Mouse (Mus musculus) left cerebral cortex, adult 2 months (tissue): ENCODE data around the gene Prn. TPM values are rescaled to one million over a fixed set of nuclear protein-coding genes. Genes with fewer than 3 reads are reported as not detected.

Source experiments
- DNase-seq, 2 experiments: peaks; one replicate each; pipeline ENCODE4 v3.0.0; 2021 to 2022; ENCODE audit warnings: low spot score in 2 of 2, mixed read lengths in 1 of 2; ENCODE audit errors: extremely low spot score in 1 of 2
- H3K27ac ChIP-seq: fragments of 200-600 bp; 2 replicates; pipeline ENCODE4 v1.8.1; 2022
- H3K4me3 ChIP-seq: fragments of 200-600 bp; 2 replicates; pipeline ENCODE4 v1.8.1; 2022
- CTCF ChIP-seq: fragments of 200-600 bp; IDR thresholded peaks from 2 replicates; pipeline ENCODE4 v1.8.1; 2022; ENCODE audit warnings: antibody characterized with exemption, mild to moderate bottlenecking, moderate library complexity
- intact Hi-C: fragments of 180-260 bp; cut with DNase I; formaldehyde crosslinking; loops from one replicate; pipeline ENCODE4 v1.15.1; 2025
- total RNA-seq, 2 experiments: library from RNA; stranded (reverse); gene quantifications; 2 replicates each; pipeline ENCODE4 v1.2.3; 2021

Prn gene
- total RNA-seq, 2 experiments from 2014 or later = 0.20 TPM; not detected in 1

DNA sequence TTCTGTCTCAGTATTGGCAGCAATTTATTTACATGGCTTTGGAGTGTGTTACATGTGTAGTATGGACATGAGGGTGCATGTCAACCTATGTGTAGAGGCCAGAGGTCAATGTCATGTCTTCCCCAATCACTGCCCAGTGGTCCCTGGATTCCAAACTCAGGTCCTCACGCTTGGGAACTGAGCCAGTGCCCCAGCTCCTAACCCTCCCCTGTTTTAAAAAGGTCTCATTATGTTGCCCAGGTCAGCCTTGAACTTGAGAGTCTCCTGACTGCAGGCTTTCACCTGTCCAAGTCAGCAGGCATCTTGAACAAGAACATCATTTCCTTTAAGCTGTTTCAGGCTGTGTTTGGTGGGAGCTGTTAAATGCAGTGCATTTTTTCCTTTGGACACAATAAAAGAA lies 851 bp upstream of the Prn start:
- DNase-seq = no peak
- intact Hi-C loops = no loop called here
- Histone ChIP-seq H3K27ac (peak overlapping the region; percentile 74), H3K4me3 (no peak overlapping the region)
- TF ChIP-seq CTCF = no peak

DNA sequence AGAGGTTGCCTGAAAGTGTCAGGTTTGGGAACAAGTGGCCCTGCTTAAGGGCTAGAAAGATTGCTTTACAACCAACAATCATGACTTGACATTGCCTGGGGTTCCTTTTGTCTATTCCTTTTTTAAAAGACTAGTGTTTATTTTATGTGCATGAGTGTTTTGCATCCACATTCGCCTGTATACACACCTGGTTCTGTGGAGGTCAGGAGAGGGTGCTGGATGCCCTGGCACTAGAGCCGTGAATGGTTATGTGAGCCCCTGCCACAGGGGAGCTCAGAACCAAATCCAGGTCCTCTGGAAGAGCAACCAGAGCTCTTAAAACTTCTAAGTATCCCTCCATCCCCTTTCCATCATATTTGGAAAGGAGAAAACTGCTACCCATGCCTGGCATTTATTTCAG lies 1.1 kb downstream of the Prn start:
- no peak for DNase-seq
- no peak for TF ChIP-seq CTCF
- Histone ChIP-seq H3K4me3 (peak overlapping the region; percentile 68), H3K27ac (peak overlapping the region; percentile 94)
- intact Hi-C loops = loop anchor here (1.0 to 2.0 kb wide), 2 partner anchors 64 to 83 kb away; no protein-coding TSS in a partner anchor

DNA sequence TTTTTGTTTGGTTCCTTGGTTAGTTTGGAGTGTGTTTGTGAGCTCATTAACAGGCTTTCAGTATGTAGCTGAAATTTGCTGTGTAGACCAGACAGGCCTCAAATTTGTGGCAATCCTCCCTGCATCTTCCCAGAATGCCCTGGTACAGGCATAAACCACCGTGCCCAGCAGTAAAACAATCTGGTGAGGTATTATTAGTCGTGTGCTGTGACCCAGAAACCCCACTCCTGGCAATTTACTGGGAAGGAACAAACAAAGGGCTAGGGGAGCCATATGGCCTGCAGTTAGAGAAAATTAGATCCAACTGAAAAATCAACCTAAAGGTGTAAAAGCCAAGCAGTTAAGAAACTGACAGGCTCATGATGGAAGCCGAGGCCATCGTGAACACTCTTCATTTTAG lies 1.6 kb downstream of the Prn start:
- Histone ChIP-seq H3K27ac (peak overlapping the region; percentile 94), H3K4me3 (peak overlapping the region; percentile 68)
- no peak for TF ChIP-seq CTCF
- DNase-seq = no peak
- intact Hi-C loops = loop anchor here (2.0 kb wide), 1 partner anchor 65 kb away; no protein-coding TSS in a partner anchor

DNA sequence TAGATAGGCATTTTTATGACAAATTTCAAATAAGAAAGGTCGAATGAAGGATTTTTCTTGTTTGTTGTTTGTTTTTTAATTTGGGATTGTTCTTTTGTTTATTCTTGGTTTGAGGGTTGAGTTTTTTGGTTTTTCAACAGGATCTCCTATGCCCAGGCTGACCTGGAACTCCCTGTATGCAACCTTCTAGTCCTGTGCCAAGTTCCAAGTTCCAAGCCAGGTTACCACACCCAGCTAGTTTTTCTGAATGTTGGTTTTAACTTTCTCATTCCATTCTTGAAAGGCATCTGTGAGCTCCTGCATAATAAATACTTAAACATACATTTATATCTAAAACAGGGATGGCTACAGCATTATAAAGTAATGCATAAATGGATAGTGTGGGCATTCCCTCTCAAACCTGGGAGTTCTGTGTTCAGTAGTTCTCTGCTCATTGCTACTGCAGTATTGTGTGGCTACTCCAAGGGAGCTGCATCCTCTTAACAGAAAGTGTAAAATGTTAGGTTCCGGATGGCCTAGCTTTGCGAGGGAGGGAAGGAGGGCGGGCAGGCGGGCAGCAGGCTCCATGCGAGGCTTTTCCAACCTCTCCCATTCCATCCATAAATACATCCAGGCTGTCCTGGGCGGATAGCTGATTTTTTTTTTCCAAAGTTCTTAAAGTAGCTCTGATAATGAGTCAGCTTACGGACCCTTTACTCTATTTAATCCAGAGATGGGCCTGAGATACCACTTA lies 2.9 kb downstream of the Prn start:
- Histone ChIP-seq H3K4me3 (peak overlapping the region; percentile 68), H3K27ac (peak overlapping the region; percentile 16; the same call in 1 of the 2 replicates)
- TF ChIP-seq CTCF = no peak
- intact Hi-C loops = loop anchor here (1.0 kb wide), 1 partner anchor 24 kb away; no protein-coding TSS in a partner anchor
- no peak for DNase-seq

DNA sequence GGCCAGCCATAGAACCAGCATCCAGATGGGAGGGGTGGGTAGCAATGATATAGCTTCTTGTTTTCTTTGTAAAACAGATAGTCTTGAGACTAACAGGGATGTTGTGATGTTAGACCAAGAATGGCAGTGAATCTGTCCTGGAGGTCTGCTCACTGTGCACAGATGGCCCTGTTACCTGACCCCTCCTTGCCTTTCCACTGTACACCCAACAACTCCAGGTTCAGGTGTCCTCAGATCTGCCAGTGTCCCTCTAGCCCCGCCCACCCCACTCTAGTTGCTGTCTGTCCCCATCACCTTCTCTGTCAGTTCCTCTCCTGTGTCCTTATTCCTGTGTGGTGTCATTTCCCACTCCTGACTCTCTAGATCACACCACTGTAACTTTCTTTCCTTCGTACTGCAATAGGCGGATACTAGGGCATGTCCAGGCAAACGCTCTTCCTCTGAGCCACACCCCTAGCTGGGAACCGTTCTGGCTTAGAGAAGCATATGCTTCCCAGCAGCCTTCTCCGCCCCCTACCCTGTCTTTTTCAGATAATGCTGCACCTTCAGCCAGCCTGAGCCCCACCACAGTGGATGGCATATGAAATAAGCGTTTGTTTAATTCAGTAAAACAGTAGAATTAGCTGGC lies 22.6 kb downstream of the Prn start:
- H3K27ac ChIP-seq = peak overlapping the region; percentile 68
- intact Hi-C loops = no loop called here
- DNase-seq = no peak
- H3K4me3 ChIP-seq = no peak overlapping the region
- TF ChIP-seq CTCF = no peak

DNA sequence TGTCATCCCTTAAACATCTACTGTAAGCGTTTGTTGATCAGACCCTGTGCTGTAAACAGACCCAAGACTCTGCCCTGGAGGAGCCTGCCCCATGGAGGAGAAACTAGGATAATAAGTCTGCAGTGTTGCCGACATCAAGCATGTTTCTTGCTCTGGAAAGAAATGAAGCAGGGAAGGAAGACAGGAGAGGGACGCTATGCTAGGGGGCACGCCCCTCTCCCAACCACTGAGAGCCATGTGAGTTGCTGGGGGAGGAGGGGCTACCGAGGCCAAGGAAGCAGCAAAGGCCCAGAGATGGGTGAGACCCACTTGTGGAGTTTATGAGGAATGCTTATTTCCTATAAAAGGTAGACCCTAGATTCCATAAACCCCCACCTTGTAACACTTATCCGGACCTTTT lies 23.3 kb downstream of the Prn start:
- no peak overlapping the region for H3K4me3 ChIP-seq
- TF ChIP-seq CTCF = no peak
- intact Hi-C loops = no loop called here
- H3K27ac ChIP-seq = peak overlapping the region; percentile 68
- DNase-seq = no peak

DNA sequence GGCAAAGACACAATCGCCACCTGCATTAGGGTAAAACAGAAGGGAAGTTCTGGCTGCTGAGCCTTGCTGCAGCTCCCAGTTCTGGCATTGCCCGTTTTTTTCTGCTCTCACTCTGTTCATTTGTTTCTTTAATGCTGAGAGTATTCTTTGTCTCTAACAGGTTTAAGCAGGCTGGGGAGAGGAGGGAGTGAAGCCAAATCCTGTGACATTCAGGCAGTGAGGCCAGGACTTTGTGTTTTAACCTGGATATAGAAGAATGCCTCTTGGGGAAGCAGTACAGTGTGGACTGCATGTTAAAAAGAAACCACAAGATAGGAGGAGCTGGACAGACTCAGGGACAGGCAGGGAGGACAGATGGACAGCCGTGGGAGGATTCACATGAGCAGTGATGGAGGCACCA lies 23.8 kb downstream of the Prn start:
- no peak overlapping the region for H3K4me3 ChIP-seq
- DNase-seq = no peak
- intact Hi-C loops = no loop called here
- no peak for TF ChIP-seq CTCF
- H3K27ac ChIP-seq = peak overlapping the region; percentile 68

DNA sequence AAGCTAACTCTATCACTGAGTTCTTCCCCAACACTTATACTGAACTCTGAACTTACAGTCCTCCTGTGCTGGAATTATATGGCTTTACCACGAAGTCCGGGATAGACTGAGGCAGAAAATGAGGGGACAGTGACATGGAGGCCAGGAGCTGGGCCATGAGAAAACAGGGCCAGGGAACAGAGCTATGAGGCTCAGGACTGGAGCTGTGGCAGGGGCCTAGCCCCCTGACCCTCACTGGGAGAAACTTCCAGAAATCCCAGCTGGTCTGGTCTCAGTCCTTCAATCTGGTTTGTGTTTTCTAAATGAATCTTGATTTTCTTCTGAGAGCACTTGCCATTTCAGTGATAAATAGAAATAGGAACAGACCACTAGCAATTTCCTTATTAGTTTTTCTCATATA lies 24.5 kb downstream of the Prn start:
- no peak for TF ChIP-seq CTCF
- intact Hi-C loops = no loop called here
- DNase-seq = no peak
- peak overlapping the region; percentile 68; the same call in 1 of the 2 replicates for H3K27ac ChIP-seq
- no peak overlapping the region for H3K4me3 ChIP-seq

DNA sequence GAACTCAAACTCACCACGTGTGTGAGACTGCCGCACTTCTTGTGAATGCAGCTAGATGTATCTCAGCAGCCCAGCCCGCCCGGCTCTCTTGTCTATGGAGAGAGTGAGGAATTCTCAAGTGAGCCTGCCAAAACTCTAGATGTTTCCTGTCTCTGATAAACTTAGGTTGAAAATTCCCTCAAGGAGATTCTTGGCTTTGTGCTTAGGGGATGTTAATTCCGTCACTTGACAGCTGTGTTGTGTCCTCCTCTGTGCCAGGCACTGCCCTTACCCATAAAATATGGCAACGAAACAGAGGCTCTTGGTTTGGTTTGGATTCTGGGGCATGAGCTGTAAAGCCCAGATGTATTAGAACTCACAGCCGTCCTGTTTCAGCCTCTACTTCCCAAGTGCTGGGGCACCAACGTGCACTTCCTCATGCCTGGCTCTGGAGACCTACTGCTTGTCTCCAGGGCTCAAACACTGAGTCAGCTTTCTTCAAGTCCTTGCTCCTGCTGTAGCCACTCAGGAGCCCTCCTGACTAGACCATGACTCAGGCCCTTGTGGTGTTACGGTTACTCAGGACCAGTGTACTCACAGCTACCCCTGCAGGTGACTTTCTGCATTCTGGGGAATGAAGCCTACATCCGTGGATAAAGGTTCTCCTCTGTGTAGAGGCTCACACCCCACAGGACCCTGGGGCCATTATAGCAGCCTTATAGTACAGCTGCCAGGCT lies 25.8 kb downstream of the Prn start:
- no peak overlapping the region for H3K4me3 ChIP-seq
- peak overlapping the region; percentile 26; the same call in 1 of the 2 replicates for H3K27ac ChIP-seq
- DNase-seq = no peak
- intact Hi-C loops = loop anchor here (1.0 to 5.0 kb wide), 2 partner anchors 22 to 108 kb away; no protein-coding TSS in a partner anchor
- peak; percentile 39 for TF ChIP-seq CTCF

DNA sequence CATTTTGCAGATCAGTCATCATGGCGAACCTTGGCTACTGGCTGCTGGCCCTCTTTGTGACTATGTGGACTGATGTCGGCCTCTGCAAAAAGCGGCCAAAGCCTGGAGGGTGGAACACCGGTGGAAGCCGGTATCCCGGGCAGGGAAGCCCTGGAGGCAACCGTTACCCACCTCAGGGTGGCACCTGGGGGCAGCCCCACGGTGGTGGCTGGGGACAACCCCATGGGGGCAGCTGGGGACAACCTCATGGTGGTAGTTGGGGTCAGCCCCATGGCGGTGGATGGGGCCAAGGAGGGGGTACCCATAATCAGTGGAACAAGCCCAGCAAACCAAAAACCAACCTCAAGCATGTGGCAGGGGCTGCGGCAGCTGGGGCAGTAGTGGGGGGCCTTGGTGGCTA lies 26.7 kb downstream of the Prn start:
- TF ChIP-seq CTCF = no peak
- DNase-seq = no peak
- Histone ChIP-seq H3K4me3 (no peak overlapping the region), H3K27ac (no peak overlapping the region)
- intact Hi-C loops = loop anchor here (1.0 to 5.0 kb wide), 2 partner anchors 23 to 109 kb away; no protein-coding TSS in a partner anchor

DNA sequence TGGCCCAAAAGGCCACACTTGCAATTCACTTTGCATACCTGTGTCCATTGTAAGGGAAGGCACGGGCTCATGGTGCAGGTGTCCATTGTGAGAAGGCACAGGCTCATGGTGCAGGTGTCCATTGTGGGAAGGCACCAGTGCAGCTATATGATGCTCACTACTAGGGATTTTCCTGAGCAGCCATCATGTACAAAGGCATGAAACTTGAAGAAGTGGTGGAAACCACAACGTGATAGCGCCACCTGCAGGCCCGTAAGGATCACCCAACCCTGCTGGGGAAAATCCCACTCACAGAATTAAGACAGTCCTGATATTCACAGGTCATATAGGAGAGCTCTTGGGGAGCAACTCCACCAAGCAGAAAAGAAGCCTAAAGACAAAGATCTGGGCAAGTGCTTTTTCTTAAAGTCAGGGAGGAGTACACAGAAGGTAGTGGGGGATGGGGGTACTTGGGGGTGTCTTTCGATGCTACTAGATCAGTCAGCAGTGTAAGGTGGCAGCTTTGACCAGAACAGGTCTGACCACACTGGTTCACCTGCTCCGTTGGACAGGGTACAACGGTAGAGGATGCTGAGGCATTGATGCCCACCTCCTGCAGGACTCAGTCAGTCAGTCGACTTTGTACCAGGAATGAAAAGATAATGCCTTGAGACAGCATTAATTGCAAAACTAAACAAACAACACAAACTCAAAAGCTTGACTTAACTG lies 29.8 kb downstream of the Prn start:
- Histone ChIP-seq H3K4me3 (no peak overlapping the region), H3K27ac (no peak overlapping the region; the same call in 1 of the 2 replicates)
- peak; percentile 52 to 62 for DNase-seq
- TF ChIP-seq CTCF = peak; percentile 79
- intact Hi-C loops = loop anchor here (5.0 to 10.0 kb wide), 2 partner anchors 112 to 395 kb away; no protein-coding TSS in a partner anchor
